Comparison of ENCODE assay signal across 27 mouse cellular contexts in genomic region chr15:103144176-103144575, GRCm38 (mm10). TPM values are rescaled to one million over a fixed set of nuclear protein-coding genes. Genes with fewer than 3 reads are reported as not detected.
DNase-seq lines count a peak whose midpoint lies in the region; ATAC-seq lines count a peak whose summit lies in the region.
"Had no signal": no experiment of that assay in that cellular context is flagged by ENCODE, and none has a peak within 500 bp of the region (broad histone marks: within the 10 kb centered on the region; RNA-seq: fewer than 3 reads in every experiment).

No protein-coding gene starts in this region.

- H3K27me3 ChIP-seq in kidney, embryonic 16.5 days (ENCODE audit: insufficient read depth, low read length) = peaks cover 29% of the 10 kb centered on the region
- peaks cover 28% of the 10 kb centered on the region for H3K27me3 ChIP-seq in midbrain, embryonic 11.5 days (ENCODE audit: control insufficient read depth, insufficient read depth, low read length)
- H3K27me3 ChIP-seq: CH12.LX had no signal

- peaks cover 11% of the 10 kb centered on the region for H3K4me1 ChIP-seq in kidney, embryonic 16.5 days (ENCODE audit: insufficient read depth, low read length)
- H3K4me1 ChIP-seq in midbrain, embryonic 11.5 days (ENCODE audit: control insufficient read depth, insufficient read depth, low read length) = peaks cover 6% of the 10 kb centered on the region; the same call in 1 of the 2 replicates

- WGBS in kidney, embryonic 16.5 days = 49% methylated on average over 3 of the region's 3 CpGs
- 43% methylated on average over 3 of the region's 3 CpGs for WGBS in midbrain, embryonic 11.5 days

- no peak overlapping the region for H3K4me3 ChIP-seq in kidney, embryonic 16.5 days (ENCODE audit: low read length)
- H3K4me3 ChIP-seq in midbrain, embryonic 11.5 days (ENCODE audit: low read depth, low read length) = no peak overlapping the region
- H3K4me3 ChIP-seq: forebrain, embryonic 10.5 days; forebrain, embryonic 13.5 days; heart, adult 2 months; heart, embryonic 10.5 days; heart, embryonic 13.5 days; hindbrain, embryonic 10.5 days; hindbrain, embryonic 13.5 days had no signal

- H3K9ac ChIP-seq in kidney, embryonic 16.5 days (replicated peaks; ENCODE audit: low read length) = no peak overlapping the region
- H3K9ac ChIP-seq in midbrain, embryonic 11.5 days (ENCODE audit: low read length) = no peak overlapping the region
- H3K9ac ChIP-seq: forebrain, embryonic 13.5 days; heart, embryonic 13.5 days; hindbrain, embryonic 13.5 days had no signal

- no peaks in the 10 kb centered on the region for H3K9me3 ChIP-seq in kidney, embryonic 16.5 days (ENCODE audit: low read length)
- no peaks in the 10 kb centered on the region for H3K9me3 ChIP-seq in midbrain, embryonic 11.5 days (ENCODE audit: control insufficient read depth, low read length)
- H3K9me3 ChIP-seq: forebrain, embryonic 10.5 days; forebrain, embryonic 13.5 days; heart, embryonic 10.5 days; heart, embryonic 13.5 days; hindbrain, embryonic 10.5 days; hindbrain, embryonic 13.5 days had no signal

- H3K36me3 ChIP-seq in kidney, embryonic 16.5 days (ENCODE audit: insufficient read depth, low read length) = no peaks in the 10 kb centered on the region
- H3K36me3 ChIP-seq in midbrain, embryonic 11.5 days (ENCODE audit: control insufficient read depth, insufficient read depth, low read length) = no peaks in the 10 kb centered on the region
- H3K36me3 ChIP-seq: forebrain, embryonic 10.5 days; heart, embryonic 10.5 days; heart, embryonic 13.5 days; hindbrain, embryonic 10.5 days; hindbrain, embryonic 13.5 days had no signal

- no peak overlapping the region for H3K27ac ChIP-seq in kidney, embryonic 16.5 days (ENCODE audit: low read length)
- no peak overlapping the region for H3K27ac ChIP-seq in midbrain, embryonic 11.5 days (ENCODE audit: low read depth, low read length)
- H3K27ac ChIP-seq: forebrain, embryonic 10.5 days; forebrain, embryonic 13.5 days; heart, adult 2 months; heart, embryonic 10.5 days; heart, embryonic 13.5 days; hindbrain, embryonic 10.5 days; hindbrain, embryonic 13.5 days had no signal

- no peak for ATAC-seq in kidney, embryonic 16.5 days (ENCODE audit: low FRiP score, low TSS enrichment)
- no peak for ATAC-seq in midbrain, embryonic 11.5 days (ENCODE audit: low FRiP score)
- ATAC-seq: activated CD4-positive, CD25-positive, alpha-beta regulatory T cell, adult 4 months; forebrain, embryonic 13.5 days; forebrain, embryonic 16.5 days; hindbrain, embryonic 16.5 days had no signal

- DNase-seq in kidney, adult 18-20 months = peak; percentile 41
- peak; percentile 69 for DNase-seq in ES-CJ7 (ENCODE audit: low read depth, low spot score)
- DNase-seq in kidney, adult 9 months = peak; percentile 49
- peak; percentile 45 to 48 for DNase-seq in kidney, postnatal 36 days
- DNase-seq in ovary, adult 18-20 months (ENCODE audit: low spot score) = no peak
- DNase-seq in cerebellum, postnatal 36 days = no peak
- no peak for DNase-seq in midbrain, embryonic 11.5 days (ENCODE audit: low spot score, missing footprints)
- DNase-seq: adrenal gland, adult 8-10 months; adrenal gland, postnatal 25 days; B cell, adult 2 months; cerebellum, adult 11-12 months; cerebellum, adult 8-10 months; cerebellum, postnatal 10 days; gastrocnemius, postnatal 10 days; gastrocnemius, postnatal 36 days; heart, adult 2 months had no signal

- no peak overlapping the region for H3K4me2 ChIP-seq in kidney, embryonic 16.5 days (replicated peaks; ENCODE audit: low read depth, low read length)
- H3K4me2 ChIP-seq in midbrain, embryonic 11.5 days = no peak overlapping the region
- H3K4me2 ChIP-seq: forebrain, embryonic 13.5 days; heart, embryonic 13.5 days; hindbrain, embryonic 13.5 days had no signal

RNA-seq across cellular contexts. Expression of gene Smug1, which starts 22.7 kb away (rescaled TPM):
- 19.8 and 20.5 TPM in 2 replicates for polyA plus RNA-seq in kidney, embryonic 16.5 days (2015; fragmentation: Nextera tagmentation; extraction: Ambion mirVana)
- polyA plus RNA-seq in midbrain, embryonic 11.5 days (2014; fragmentation: Nextera tagmentation; extraction: Ambion mirVana) = 26.5 and 27.2 TPM in 2 replicates

Comparison
In these comparisons a context has a peak if more than half of its experiments do, and no peak if none do; other contexts are left out.
1. DNase-seq: peak in kidney, adult 18-20 months (single experiment), ES-CJ7 (single experiment), kidney, adult 9 months (single experiment) and kidney, postnatal 36 days (2 of 2); none in ovary, adult 18-20 months (single experiment), cerebellum, postnatal 36 days (0 of 2) and midbrain, embryonic 11.5 days (single experiment).